Mouse (Mus musculus) heart, embryonic 10.5 days (tissue): Measurements from ENCODE around the gene Dstyk. TPM values are rescaled to one million over a fixed set of nuclear protein-coding genes. Genes with fewer than 3 reads are reported as not detected.

Experiments
- DNase-seq: peaks from one replicate; pipeline ENCODE4 v3.0.0-alpha.2; 2017; ENCODE audit warnings: low spot score
- H3K27ac ChIP-seq: fragments of 300-500 bp; sonication (generic); 2 replicates; pipeline ENCODE4 v1.5.1; 2016; ENCODE audit warnings: mild to moderate bottlenecking
- H3K27me3 ChIP-seq: fragments of 300-500 bp; sonication (generic); 2 replicates; pipeline ENCODE4 v1.6.1; 2016; ENCODE audit warnings: mild to moderate bottlenecking; ENCODE audit not compliant: poor library complexity, insufficient read depth, severe bottlenecking
- H3K36me3 ChIP-seq: fragments of 300-500 bp; sonication (generic); 2 replicates; pipeline ENCODE4 v1.6.1; 2016; ENCODE audit warnings: mild to moderate bottlenecking, moderate library complexity
- H3K4me1 ChIP-seq: fragments of 300-500 bp; sonication (generic); 2 replicates; pipeline ENCODE4 v1.6.1; 2016; ENCODE audit warnings: mild to moderate bottlenecking
- H3K4me3 ChIP-seq: fragments of 300-500 bp; sonication (generic); 2 replicates; pipeline ENCODE4 v1.5.1; 2016; ENCODE audit warnings: mild to moderate bottlenecking, moderate library complexity
- H3K9me3 ChIP-seq: fragments of 300-500 bp; sonication (generic); 2 replicates; pipeline ENCODE4 v1.6.1; 2016; ENCODE audit warnings: mild to moderate bottlenecking, moderate library complexity
- WGBS: fragments of 180-500 bp; shearing (Covaris S2); methylation state at CpG from one replicate; pipeline ENCODE4 v1.1.7; 2016; 5-methylcytosine and 5-hydroxymethylcytosine counted together
- polyA plus RNA-seq: library from polyadenylated mRNA; unstranded; fragments of >200 nt; fragmentation: Nextera tagmentation; extraction: Ambion mirVana; gene quantifications from 2 replicates; pipeline ENCODE4 v1.2.1, GENCODE M21; 2016

The Dstyk gene
- polyA plus RNA-seq = 10.6 and 10.8 TPM in 2 replicates

DNA sequence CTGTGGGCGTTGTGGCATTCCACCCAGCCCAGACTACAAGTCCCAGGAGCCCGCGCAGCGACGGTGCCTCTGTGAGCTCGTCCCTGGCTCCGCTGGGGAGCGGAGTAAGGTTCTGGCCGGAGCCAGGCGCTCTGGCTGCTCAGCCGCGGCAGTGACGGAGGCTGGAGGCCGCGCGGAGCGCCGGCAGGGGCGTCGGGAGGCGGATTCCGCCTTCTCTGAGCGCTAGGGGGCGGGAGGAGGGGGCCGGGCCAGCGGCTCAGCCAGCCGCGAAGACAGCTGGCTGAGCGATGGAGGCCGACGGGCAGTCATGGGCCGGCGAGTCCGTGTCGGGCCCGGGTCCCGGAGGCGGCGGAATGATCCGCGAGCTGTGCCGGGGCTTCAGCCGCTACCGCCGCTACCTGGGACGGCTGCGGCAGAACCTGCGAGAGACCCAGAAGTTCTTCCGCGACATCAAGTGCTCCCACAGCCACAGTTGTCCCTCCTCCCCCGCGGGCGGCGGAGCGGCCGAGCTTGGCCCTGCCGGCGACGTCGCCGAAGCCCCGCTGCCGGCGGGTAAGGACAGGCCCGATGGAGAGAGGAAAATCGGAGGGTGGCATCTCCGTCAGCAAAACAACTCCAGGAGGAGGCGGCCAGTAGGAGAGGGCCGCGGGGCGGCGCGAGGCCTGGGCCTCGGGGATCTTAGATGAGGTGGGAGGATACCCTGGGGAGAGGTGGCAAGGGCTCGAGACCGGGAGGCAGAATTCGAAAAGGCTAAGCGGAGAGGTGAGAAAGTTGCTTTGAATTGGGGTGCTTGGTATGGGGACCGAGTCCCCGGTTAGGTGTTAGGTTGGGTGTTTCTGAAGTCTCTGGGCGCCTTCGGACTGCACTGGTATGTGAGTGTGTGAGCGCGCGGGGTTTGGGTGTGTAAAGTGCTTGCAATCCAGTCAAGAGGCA, at the start of gene Dstyk:
Dstyk (plus strand) TSS at position 237 of the 933 bp plus-strand sequence.
- H3K36me3 ChIP-seq = no peaks in the 10 kb centered on the region
- peak within 1 kb of the TSS; percentile 96 for H3K27ac ChIP-seq
- H3K9me3 ChIP-seq = no peaks in the 10 kb centered on the region
- H3K4me3 ChIP-seq = peak within 1 kb of the TSS; percentile 91
- peak; percentile 98 for DNase-seq
- H3K4me1 ChIP-seq = peaks cover 19% of the 10 kb centered on the region
- under 1% methylated on average over 85 of the region's 85 CpGs for WGBS
- H3K27me3 ChIP-seq = no peaks in the 10 kb centered on the region

- peaks cover 46% of the 10 kb centered on the region for H3K4me1 ChIP-seq
- peaks cover 8% of the 10 kb centered on the region; the same call in 1 of the 2 replicates for H3K36me3 ChIP-seq
- no peaks in the 10 kb centered on the region for H3K9me3 ChIP-seq
- WGBS = 30% methylated on average over 7 of the region's 7 CpGs
- H3K4me3 ChIP-seq = peak overlapping the region; percentile 36; the same call in 1 of the 2 replicates
- no peaks in the 10 kb centered on the region for H3K27me3 ChIP-seq
- peak overlapping the region; percentile 59; the same call in 1 of the 2 replicates for H3K27ac ChIP-seq
- DNase-seq = peak; percentile 95
These were observed 49.5 kb upstream of the Dstyk start for GRCm38 (mm10) chr1:132367692-132368506.

DNA sequence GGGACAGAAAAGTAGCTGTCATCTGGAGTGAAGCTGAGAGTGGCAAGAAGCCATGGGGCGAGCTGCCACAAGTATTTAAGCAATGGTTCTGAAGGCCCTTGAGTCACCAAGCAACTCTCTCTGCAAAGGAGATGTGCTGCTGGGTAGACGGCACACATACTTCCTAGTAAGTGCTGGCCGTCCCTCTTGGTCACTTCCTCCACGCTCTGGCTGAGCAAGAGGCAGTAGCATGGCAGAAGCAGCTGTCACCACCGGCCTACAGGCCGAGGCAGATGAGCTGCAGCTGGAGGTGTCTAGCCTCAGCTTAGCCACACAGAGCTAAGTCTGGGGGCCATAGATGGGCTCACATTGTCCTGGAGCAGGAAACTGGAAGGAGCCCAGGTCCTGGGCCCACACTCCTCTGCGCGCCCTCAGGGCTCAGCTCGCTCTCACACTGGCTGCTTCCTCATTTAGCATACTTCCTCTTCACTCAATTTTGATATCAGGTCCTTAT, 46.6 kb upstream of the Dstyk start:
- Histone ChIP-seq H3K27me3 (no peaks in the 10 kb centered on the region), H3K4me3 (no peak overlapping the region), H3K9me3 (no peaks in the 10 kb centered on the region), H3K27ac (peak overlapping the region; percentile 23; the same call in 1 of the 2 replicates), H3K36me3 (peaks cover 3% of the 10 kb centered on the region; the same call in 1 of the 2 replicates), H3K4me1 (peaks cover 60% of the 10 kb centered on the region)
- DNase-seq = no peak
- WGBS = 72% methylated on average over 9 of the region's 9 CpGs

DNA sequence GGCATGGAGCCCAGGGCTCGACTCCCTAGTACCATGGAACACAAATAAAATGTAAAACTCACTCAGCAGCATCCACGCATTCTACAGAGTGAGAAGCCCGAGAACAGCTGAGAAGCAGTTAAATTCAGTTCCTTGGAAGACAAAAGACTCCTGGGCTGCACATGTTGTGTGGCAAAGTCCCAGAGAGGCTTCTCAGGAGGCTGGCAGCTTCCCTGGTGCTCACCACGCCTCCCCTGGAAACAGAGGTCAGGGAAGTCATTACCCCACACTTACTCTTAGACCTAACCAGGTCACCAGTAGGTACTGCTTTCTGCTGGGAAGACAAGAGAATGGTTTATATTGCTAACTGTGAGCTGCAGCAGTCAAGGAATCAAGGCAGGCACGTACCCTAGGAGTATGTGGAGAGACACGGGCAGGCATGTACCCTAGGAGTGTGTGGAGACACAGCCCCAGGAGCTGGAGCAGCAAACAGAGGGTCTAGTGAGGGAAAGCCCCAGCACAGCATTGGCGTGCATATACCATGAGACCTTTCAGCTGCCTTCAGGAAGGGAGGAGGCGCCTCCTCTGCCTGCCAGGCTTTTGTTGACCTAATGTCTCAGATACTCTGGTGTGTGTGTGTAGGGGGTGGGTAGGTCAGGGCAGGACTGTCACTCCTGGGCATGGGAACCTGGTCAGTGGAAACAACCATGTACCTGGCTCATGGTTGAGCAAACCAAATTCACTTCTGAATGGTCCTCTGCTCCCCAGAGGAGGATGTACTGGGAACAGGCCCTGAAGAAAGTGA, 45.9 kb upstream of the Dstyk start:
- no peaks in the 10 kb centered on the region for H3K9me3 ChIP-seq
- H3K36me3 ChIP-seq = peaks cover 3% of the 10 kb centered on the region; the same call in 1 of the 2 replicates
- DNase-seq = no peak
- peaks cover 68% of the 10 kb centered on the region for H3K4me1 ChIP-seq
- no peaks in the 10 kb centered on the region for H3K27me3 ChIP-seq
- peak overlapping the region; percentile 43; the same call in 1 of the 2 replicates for H3K27ac ChIP-seq
- H3K4me3 ChIP-seq = no peak overlapping the region
- 69% methylated on average over 8 of the region's 8 CpGs for WGBS

- H3K9me3 ChIP-seq = no peaks in the 10 kb centered on the region
- H3K36me3 ChIP-seq = peaks cover 3% of the 10 kb centered on the region; the same call in 1 of the 2 replicates
- peak overlapping the region; percentile 81 for H3K27ac ChIP-seq
- no peak overlapping the region for H3K4me3 ChIP-seq
- WGBS = 81% methylated on average over 5 of the region's 5 CpGs
- no peak for DNase-seq
- H3K4me1 ChIP-seq = peaks cover 72% of the 10 kb centered on the region
- no peaks in the 10 kb centered on the region for H3K27me3 ChIP-seq
These were observed 45.0 kb upstream of the Dstyk start for GRCm38 (mm10) chr1:132372354-132372753.

GRCm38 (mm10) chr1:132372896-132373534, 44.3 kb upstream of the Dstyk start:
- WGBS = 82% methylated on average over 6 of the region's 6 CpGs
- peaks cover 70% of the 10 kb centered on the region for H3K4me1 ChIP-seq
- H3K4me3 ChIP-seq = no peak overlapping the region
- DNase-seq = no peak
- peak overlapping the region; percentile 81 for H3K27ac ChIP-seq
- H3K27me3 ChIP-seq = no peaks in the 10 kb centered on the region
- no peaks in the 10 kb centered on the region for H3K9me3 ChIP-seq
- peaks cover 8% of the 10 kb centered on the region; the same call in 1 of the 2 replicates for H3K36me3 ChIP-seq

DNA sequence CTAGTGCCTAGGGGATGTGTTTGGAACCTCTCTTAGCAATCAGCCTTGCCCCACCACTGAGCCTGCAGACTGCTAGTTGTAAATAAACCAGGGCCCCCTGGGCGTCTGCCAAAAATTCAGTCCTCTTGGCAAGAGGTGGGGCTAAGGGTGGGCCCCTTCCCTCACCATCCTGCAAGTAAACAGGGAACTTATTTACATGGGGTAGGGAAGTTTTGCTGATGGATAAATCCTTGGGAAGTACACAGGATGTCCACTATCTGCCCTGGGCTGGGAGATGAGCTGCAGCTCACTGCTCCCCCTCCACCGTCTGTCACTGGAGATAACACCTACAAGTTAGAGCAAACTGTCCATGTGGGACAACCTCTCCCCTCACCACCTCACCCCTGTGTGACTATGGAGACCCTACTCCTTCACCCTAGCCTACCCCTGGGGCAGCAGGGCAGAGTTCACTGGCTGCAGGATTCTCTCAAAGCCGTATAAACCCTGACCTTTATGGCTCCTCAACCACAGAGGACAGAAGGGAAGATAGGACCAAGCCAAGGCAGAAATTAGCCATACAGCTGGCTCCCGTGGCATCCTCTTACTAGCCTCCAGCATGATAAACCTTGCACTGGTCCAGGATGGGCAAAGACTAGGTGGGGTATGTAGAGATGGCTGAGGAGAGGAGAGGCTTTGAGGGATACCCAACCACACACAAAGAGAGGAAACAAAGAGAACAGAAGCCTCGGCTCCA, 43.0 kb upstream of the Dstyk start:
- H3K4me1 ChIP-seq = peaks cover 70% of the 10 kb centered on the region
- DNase-seq = no peak
- H3K4me3 ChIP-seq = no peak overlapping the region
- WGBS = 27% methylated on average over 5 of the region's 5 CpGs
- H3K36me3 ChIP-seq = peaks cover 19% of the 10 kb centered on the region
- no peaks in the 10 kb centered on the region for H3K27me3 ChIP-seq
- H3K9me3 ChIP-seq = no peaks in the 10 kb centered on the region
- peak overlapping the region; percentile 81 for H3K27ac ChIP-seq

DNA sequence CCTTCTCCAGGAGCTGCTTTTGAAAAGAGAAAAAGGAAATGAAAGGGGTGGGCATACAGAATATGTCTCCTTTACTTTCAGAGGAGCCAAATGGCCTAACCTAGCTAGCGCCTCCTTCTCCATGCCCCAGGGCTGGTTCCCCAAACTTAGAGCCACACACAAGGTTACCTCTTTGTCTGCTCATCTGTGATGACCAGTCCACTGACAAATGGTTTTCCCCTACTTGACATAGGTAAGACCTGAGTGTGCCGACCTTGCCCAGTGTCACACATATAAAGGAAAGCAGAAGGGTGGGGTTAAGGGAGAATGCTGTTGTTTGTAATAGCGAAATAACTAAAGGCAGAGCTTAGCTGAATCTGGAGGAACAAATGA, 42.5 kb upstream of the Dstyk start:
- 71% methylated on average over 3 of the region's 3 CpGs for WGBS
- DNase-seq = no peak
- no peaks in the 10 kb centered on the region for H3K9me3 ChIP-seq
- peak overlapping the region; percentile 81 for H3K27ac ChIP-seq
- peaks cover 25% of the 10 kb centered on the region for H3K36me3 ChIP-seq
- H3K27me3 ChIP-seq = no peaks in the 10 kb centered on the region
- H3K4me1 ChIP-seq = peaks cover 70% of the 10 kb centered on the region
- H3K4me3 ChIP-seq = no peak overlapping the region

DNA sequence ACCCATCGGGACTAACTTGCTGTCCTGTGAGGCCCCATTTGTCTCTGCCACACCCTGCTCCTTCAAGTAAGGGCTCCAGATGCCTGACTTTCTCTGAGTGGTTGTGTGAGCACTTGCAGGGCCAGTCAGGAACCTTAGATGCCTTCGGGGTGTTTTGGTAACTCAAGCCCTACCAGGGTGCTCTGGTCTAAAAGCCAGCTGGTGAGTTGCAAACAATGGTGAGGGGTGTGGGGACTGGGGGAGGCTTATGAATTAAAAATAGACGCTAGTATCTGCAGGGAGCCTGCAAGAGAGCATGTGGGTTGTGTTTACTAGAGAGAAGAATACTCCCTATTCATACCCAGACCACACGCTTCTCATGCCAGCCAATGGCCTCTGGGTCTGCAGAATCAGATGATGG, 42.1 kb upstream of the Dstyk start:
- Histone ChIP-seq H3K36me3 (peaks cover 29% of the 10 kb centered on the region), H3K27ac (peak overlapping the region; percentile 81)

DNA sequence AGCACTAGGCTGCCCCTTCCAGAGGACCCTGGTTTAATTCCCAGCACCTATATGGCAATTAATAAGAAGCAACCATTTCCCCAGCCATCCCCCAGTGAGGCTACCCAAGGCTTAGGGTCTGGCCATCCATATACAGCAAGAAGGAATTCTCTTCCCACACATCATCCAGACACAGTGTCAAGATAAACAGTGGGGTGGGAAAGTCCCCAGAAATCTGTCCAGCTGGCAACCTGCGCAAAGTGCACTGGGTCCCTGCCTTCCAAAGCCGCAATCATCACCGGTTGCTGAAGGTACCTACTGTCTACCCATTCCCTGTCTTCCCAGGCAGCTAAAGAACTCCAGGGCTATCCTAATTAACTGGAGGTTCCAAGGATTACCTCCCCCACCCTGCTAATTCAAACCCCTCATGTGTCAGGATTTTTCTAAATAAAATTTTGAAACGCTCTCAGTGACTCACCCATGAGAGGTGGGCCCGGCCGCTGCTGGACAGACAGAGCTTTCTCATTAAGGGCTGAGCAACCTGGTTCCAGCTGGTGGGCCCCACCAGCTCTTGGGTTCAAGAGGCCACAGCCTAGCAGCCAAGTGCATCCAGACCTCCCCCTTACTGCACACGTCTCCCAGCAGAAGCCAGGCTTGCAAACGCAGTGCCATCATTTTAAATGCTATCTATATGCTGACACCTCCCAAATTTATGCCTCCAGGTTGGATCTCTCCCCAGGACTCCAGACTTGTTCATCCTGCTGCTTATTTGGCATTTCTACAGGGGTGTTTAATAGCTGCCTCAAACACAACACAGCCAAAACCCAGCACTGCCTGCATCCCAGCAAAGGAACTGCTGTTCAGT, 40.9 kb upstream of the Dstyk start:
- Histone ChIP-seq H3K36me3 (peaks cover 34% of the 10 kb centered on the region), H3K27me3 (no peaks in the 10 kb centered on the region), H3K9me3 (no peaks in the 10 kb centered on the region), H3K4me3 (no peak overlapping the region), H3K4me1 (peaks cover 62% of the 10 kb centered on the region), H3K27ac (peak overlapping the region; percentile 31)
- 77% methylated on average over 8 of the region's 8 CpGs for WGBS
- DNase-seq = no peak

More for the DNA sequence above, 42.1 kb upstream of the Dstyk start:
- no peak overlapping the region for H3K4me3 ChIP-seq
- no peaks in the 10 kb centered on the region for H3K27me3 ChIP-seq
- no peak for DNase-seq
- H3K9me3 ChIP-seq = no peaks in the 10 kb centered on the region
- WGBS = 43% methylated on average over 4 of the region's 4 CpGs
- peaks cover 70% of the 10 kb centered on the region for H3K4me1 ChIP-seq

DNA sequence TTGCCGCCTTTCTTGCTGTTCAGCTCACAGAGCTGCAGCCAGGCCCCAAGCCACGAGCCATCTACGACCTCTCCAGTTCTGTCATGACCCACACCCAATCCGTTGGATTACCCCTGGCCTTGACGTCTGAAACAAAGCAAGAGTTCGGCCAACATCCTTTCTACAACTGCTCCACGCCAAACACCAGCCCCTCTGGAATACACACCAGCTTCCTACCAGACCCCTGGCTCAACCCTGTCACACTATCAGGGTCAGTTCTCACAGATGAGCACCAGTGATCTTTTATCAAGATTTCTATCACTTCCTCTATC, 40.3 kb upstream of the Dstyk start:
- Histone ChIP-seq H3K4me1 (peaks cover 61% of the 10 kb centered on the region), H3K36me3 (peaks cover 34% of the 10 kb centered on the region), H3K4me3 (no peak overlapping the region), H3K27ac (peak overlapping the region; percentile 31), H3K9me3 (no peaks in the 10 kb centered on the region), H3K27me3 (no peaks in the 10 kb centered on the region)
- WGBS = 62% methylated on average over 7 of the region's 7 CpGs
- DNase-seq = no peak
